Mouse (Mus musculus): ENCODE data around the gene Ccdc167.

Ccdc167 gene

GRCm38 (mm10) chr17:29684275-29684674 lies 32.6 kb downstream of the Ccdc167 start:
- DNase-seq (ENCODE audit: low read depth): no peak

GRCm38 (mm10) chr17:29683127-29683526 lies 33.7 kb downstream of the Ccdc167 start:
- no peak for DNase-seq (ENCODE audit: low read depth)

GRCm38 (mm10) chr17:29682261-29682660 lies 34.6 kb downstream of the Ccdc167 start:
- no peak for DNase-seq (ENCODE audit: low read depth)

- no peak for DNase-seq (ENCODE audit: low read depth)
Measured at GRCm38 (mm10) chr17:29681669-29682068, 35.2 kb downstream of the Ccdc167 start.

- DNase-seq (ENCODE audit: low read depth): no peak
Measured at GRCm38 (mm10) chr17:29680921-29681320, 35.9 kb downstream of the Ccdc167 start.

- DNase-seq (ENCODE audit: low read depth): no peak
Measured at GRCm38 (mm10) chr17:29680174-29680573, 36.7 kb downstream of the Ccdc167 start.

- no peak for DNase-seq (ENCODE audit: low read depth)
Measured at GRCm38 (mm10) chr17:29679038-29679767, 37.6 kb downstream of the Ccdc167 start.

GRCm38 (mm10) chr17:29678526-29678925 lies 38.3 kb downstream of the Ccdc167 start:
- DNase-seq (ENCODE audit: low read depth): no peak

- no peak for DNase-seq (ENCODE audit: low read depth)
Measured at GRCm38 (mm10) chr17:29673325-29673724, 43.5 kb downstream of the Ccdc167 start.

- DNase-seq (ENCODE audit: low read depth): no peak
Measured at GRCm38 (mm10) chr17:29671021-29671420, 45.8 kb downstream of the Ccdc167 start.

- peak; percentile 63 for DNase-seq (ENCODE audit: low read depth)
Measured at GRCm38 (mm10) chr17:29669936-29670335, 46.9 kb downstream of the Ccdc167 start.

- DNase-seq (ENCODE audit: low read depth): no peak
Measured at GRCm38 (mm10) chr17:29669030-29669429, 47.8 kb downstream of the Ccdc167 start.

GRCm38 (mm10) chr17:29668051-29668986 lies 48.5 kb downstream of the Ccdc167 start:
- no peak for DNase-seq (ENCODE audit: low read depth)

- DNase-seq (ENCODE audit: low read depth): no peak
Measured at GRCm38 (mm10) chr17:29662145-29662544, 54.7 kb downstream of the Ccdc167 start.

- DNase-seq (ENCODE audit: low read depth): no peak
Measured at GRCm38 (mm10) chr17:29660762-29661391, 56.0 kb downstream of the Ccdc167 start.

GRCm38 (mm10) chr17:29660076-29660761 lies 56.6 kb downstream of the Ccdc167 start, which contains the start of gene Cmtr1:
Cmtr1 (plus strand) TSS chr17:29660595.
- DNase-seq (ENCODE audit: low read depth): peak; percentile 91

GRCm38 (mm10) chr17:29658249-29658648 lies 58.6 kb downstream of the Ccdc167 start:
- peak; percentile 76 for DNase-seq (ENCODE audit: low read depth)

- no peak for DNase-seq (ENCODE audit: low read depth)
Measured at GRCm38 (mm10) chr17:29642219-29642618, 74.6 kb downstream of the Ccdc167 start.

GRCm38 (mm10) chr17:29640971-29641370 lies 75.9 kb downstream of the Ccdc167 start:
- DNase-seq (ENCODE audit: low read depth): no peak

- no peak for DNase-seq (ENCODE audit: low read depth)
Measured at GRCm38 (mm10) chr17:29637895-29638294, 78.9 kb downstream of the Ccdc167 start.

- DNase-seq (ENCODE audit: low read depth): no peak
Measured at GRCm38 (mm10) chr17:29637377-29637776, 79.5 kb downstream of the Ccdc167 start.
